Mouse (Mus musculus): ENCODE measurements at regions not wholly inside any gene's neighbourhood (a gene's known extent, or its start where the extent isn't known, plus 50 kb on each side); places are given as distances from the start of the nearest gene placed in this dataset.

DNA sequence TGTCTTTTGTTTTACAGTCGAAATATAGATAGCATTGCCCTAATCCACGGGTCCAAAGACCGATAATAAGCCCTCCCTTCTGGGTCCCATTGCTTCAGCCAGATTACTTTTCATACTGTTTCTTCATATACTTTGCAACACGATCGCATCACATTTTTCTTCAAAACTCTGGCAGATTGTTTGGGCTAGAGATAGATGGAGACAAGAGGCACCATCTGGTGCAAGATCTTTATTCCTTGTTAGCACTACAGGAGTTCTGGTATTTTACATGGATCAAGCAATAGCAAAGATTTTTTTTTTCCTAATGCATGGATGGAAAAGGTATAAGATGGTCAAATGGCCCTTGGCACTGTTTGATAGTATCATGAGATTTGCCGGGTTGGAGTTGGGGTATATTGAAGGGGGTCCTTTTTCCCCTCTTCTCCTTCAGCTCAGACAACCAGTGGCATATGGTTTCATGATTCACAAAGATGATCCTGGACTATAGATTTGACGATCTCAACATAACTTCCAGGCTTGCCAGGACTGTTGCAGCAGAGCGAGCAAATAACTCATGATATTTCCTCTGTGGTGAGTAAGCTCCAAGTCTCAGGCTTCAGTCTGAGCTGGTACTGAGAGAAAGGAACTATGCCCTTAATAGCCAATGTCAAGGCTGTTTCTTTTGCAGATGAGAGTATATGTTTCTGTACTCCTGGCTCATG, 127.6 kb upstream of the Mef2c start:
- TF ChIP-seq MAX (IDR thresholded peaks at IDR 0.05; ENCODE audit: low read length) = no peak
- TF ChIP-seq ETS1 (conservative IDR thresholded peaks at IDR 0.05; ENCODE audit: low read depth, low read length) = no peak
- no peak for TF ChIP-seq POLR2A (IDR thresholded peaks at IDR 0.05; ENCODE audit: low read depth, low read length)
- no peak for TF ChIP-seq HCFC1 (IDR thresholded peaks at IDR 0.05; ENCODE audit: low read depth, low read length)
- TF ChIP-seq ZC3H11A (IDR thresholded peaks at IDR 0.05; ENCODE audit: low read depth, low read length) = no peak
